Mouse (Mus musculus) megakaryocyte progenitor cell, adult 5-6 weeks (primary cell): ENCODE measurements around the gene Neurod1. TPM values are rescaled to one million over a fixed set of nuclear protein-coding genes. Genes with fewer than 3 reads are reported as not detected.

Source experiments
- ATAC-seq: replicated peaks from 2 replicates; pipeline ENCODE4 v1.8.0; 2016; ENCODE audit warnings: mild to moderate bottlenecking, moderate TSS enrichment, inconsistent platforms; ENCODE audit not compliant: poor library complexity
- total RNA-seq, 2 experiments: library from RNA; stranded (forward) in 1 of 2; stranded (reverse) in 1 of 2; fragments of 157-497, 149-512 nt in 1 of 2; fragments of 200-1000 nt in 1 of 2; gene quantifications; 2 replicates each; pipeline versions ENCODE4 v1.2.3 to v1.2.4; 2015 to 2017

The Neurod1 gene
- total RNA-seq (2015) (not detected in 2 replicates), total RNA-seq (2017) (not detected in 2 replicates)

GRCm38 (mm10) chr2:79456575-79457349, at the start of gene Neurod1, which contains the start of gene Cerkl:
TSS of gene Neurod1 (minus strand) at chr2:79456751.
TSS of gene Cerkl (minus strand) at chr2:79456785.
- ATAC-seq = peak; percentile 26; the same call in 1 of the 2 replicates

DNA sequence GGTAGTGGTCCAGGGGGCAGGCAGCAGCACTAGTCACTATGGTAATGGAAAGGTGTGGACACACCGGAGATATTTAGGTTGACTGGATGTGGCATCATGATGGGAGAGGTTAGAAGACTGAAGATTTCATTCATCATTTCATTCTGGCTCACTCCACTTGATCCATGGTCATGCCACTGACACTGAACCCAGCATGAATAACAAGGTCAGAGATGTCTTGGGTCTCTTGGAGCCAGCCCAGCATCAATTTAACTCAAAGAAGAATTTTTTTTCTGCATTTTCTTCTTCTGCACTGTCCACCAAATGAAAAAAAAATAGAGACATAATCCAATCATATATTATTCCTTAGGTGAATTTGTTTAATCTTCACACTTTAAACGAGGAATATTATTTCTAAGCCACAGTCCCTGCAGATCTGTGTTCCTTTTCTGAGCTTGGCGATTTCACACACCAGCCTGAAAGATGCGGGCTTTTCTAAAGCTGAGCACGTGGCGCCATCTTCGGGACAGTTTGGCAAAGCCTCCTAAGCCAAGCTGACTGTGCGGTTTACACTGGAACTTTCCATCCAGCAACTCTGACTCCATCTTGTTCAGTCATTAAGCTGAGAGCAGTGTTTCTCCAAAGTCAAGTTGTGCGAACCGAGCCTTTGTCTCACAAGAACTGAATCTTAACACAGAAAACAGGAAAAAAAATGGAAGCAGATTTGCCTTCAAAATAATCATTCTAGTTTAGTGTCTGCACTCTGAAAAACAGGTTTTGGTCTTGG, 42.6 kb upstream of the Neurod1 start:
- ATAC-seq = peak; percentile 97

DNA sequence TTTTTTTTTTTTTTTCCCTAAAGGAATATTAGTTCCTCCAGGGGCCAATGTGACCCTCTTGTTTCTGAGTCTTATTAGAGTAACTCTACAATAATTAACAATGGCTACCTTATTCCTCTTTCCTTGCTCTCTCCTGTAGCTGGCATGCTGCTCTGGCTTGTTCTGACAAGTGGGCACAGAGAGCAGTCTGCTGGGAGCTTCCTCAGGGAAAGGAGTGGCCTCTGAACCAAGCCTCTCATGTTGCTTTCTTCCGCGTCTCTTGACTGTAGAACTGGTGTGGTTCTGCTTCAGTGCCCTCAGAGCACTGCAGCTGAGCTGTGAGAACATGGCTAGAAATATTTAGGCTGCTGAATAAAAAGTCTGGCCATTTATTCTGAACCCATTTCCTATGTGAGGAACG, 28.6 kb upstream of the Neurod1 start:
- ATAC-seq = no peak

DNA sequence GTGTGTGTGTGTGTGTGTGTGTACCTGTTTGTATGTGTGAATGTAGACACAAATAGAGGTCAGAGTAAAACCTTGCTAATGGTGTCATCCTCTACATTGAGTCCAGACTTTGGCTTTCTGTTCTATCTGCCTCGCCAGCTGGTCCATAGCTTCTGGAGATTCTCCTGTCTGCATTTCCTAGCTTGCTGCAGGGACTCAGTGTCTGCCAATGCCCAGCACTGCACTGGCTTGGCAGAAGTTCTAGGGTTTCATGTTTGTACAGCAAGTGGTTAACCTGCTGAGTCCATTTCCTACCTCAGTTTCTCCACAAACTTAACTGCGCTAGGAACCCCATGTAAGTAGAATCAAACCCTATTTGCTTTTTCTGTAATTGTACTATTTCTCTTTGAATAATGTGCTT, 26.0 kb upstream of the Neurod1 start:
- ATAC-seq = no peak

- no peak for ATAC-seq
Measured at GRCm38 (mm10) chr2:79462411-79462810, 5.9 kb upstream of the Neurod1 start.

GRCm38 (mm10) chr2:79461861-79462260, 5.3 kb upstream of the Neurod1 start:
- ATAC-seq = no peak

DNA sequence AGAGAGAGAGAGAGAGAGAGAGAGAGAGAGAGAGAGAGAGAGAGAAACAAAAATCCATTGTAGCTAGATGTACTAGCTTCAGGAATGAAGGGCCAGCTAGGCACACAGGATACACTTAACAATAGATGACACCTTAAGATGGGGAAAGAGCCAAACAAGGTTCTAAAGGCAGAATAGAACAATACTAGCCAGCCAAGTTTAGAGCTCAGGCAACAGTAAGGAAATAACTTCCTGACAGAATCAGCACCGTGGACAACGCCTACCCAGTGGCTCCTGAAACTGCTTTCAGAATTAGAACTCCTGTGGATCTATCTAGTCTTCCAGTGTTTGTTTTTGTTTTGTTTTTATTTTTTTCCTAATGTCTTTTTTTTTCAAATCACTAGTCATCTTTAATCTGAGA, 4.0 kb upstream of the Neurod1 start:
- peak; percentile 52; the same call in 1 of the 2 replicates for ATAC-seq

GRCm38 (mm10) chr2:79460107-79460506, 3.6 kb upstream of the Neurod1 start:
- no peak for ATAC-seq

- no peak for ATAC-seq
Measured at GRCm38 (mm10) chr2:79459061-79460045, 2.8 kb upstream of the Neurod1 start.

GRCm38 (mm10) chr2:79457932-79458331, 1.4 kb upstream of the Neurod1 start:
- ATAC-seq = no peak

DNA sequence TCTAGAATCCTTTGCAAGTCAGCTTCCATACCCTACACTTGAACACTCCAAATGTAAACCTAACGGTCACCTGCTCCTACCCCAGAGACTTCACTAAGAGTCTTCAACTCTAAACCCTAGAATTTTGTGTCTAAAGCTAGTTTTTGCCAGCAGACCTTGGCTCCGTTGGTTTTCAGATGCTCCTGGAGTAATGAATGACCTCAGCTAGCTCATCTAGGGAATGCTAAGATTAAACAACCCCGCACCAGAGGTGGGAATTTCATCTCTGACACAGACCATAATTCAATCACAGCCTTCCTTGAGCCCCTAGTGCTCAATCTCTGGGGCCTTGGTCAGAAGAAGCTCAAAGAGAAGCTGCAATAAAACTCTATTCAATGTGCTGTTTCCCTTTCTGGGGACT, 883 bp upstream of the Neurod1 start:
- ATAC-seq = no peak

GRCm38 (mm10) chr2:79455646-79456045, 905 bp downstream of the Neurod1 start:
- ATAC-seq = no peak

DNA sequence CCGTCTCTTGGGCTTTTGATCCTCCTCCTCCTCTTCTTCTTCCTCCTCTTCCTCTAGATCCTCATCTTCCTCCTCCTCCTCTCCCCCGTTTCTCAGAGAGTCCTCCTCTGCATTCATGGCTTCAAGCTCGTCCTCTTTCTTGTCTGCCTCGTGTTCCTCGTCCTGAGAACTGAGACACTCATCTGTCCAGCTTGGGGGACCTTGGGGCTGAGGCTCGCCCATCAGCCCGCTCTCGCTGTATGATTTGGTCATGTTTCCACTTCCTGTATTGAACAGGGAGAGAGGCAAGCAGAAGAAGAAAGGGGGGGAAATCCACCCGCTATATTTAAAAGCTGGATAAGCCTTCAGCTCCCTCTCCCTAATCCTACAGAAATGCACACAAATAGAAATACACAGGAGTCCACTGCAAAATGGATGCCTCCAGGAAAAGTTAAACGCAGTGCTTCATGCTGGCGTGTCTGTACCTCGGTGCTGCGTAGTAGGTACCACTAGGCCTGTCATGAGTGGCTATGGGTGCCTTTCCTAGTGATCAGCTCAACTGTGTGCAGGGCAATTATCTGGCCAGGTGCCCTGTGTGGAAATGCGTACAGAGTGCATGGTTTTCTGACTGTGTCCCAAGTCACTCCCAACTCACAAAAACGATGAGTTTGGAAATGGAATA, 1.6 kb downstream of the Neurod1 start:
- ATAC-seq = no peak

DNA sequence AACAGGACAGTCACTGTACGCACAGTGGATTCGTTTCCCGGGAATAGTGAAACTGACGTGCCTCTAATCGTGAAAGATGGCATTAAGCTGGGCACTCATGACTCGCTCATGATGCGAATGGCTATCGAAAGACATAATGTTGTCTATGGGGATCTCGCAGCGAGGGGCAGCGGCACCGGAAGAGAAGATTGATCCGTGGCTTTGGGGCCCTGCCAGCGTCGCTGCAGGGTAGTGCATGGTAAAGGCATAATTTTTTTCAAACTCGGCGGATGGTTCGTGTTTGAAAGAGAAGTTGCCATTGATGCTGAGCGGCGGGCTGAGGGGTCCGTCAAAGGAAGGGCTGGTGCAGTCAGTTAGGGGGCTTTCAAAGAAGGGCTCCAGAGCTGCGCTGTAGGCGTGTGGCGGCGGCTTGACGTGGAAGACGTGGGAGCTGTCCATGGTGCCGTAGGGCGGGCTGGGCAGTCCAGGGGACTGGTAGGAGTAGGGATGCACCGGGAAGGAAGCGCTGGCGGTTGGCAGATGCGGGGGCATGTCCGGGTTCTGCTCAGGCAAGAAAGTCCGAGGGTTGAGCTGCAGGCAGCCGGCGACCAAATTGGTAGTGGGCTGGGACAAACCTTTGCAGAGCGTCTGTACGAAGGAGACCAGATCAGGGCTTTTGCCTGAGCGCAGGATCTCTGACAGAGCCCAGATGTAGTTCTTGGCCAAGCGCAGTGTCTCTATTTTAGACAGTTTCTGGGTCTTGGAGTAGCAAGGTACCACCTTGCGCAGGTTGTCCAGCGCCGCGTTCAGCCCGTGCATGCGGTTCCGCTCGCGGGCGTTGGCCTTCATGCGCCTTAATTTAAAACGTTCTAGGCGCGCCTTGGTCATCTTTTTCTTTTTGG, 2.4 kb downstream of the Neurod1 start:
- ATAC-seq = peak; percentile 95

DNA sequence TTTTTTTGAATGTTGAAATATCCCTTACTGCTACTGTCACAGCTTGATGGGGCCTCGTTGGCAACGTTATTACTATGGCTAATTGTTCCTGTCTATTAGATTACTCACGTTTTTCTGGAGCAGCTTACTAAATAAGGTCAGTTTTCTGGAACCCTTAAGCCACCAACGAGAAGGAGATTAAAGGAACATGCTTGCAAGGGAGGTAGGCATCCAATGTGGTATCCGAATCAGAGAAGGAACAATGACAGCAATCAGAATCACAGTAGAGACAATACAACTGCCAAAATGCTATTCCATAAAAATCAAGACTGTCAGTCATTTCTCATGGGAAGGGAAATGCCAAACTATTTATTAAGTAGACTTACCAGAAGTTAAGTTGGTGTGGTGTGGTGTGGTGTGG, 5.1 kb downstream of the Neurod1 start:
- ATAC-seq = no peak

- no peak for ATAC-seq
Measured at GRCm38 (mm10) chr2:79450684-79451394, 5.7 kb downstream of the Neurod1 start.

- no peak for ATAC-seq
Measured at GRCm38 (mm10) chr2:79449371-79449770, 7.2 kb downstream of the Neurod1 start.

DNA sequence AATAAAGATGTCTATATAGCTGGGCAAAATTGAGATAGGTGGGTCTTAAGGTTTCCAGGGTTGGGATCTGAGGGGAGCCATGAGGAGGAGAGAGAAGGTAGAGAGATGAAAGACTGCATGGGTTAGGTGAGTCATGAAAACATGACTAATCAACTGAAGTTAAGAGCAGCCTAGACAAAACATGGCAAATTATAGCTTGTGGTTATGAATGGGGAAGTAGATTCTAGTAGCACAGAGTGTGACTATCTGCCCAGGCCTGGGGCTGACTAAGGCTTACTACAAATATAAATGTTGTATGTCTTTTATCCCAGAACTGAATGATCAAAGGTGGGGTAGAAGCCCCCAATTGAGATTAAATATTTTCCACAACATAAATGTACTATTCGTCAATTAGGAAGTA, 9.4 kb downstream of the Neurod1 start:
- peak; percentile 83 for ATAC-seq
